ENCODE assay signal across 8 mouse cellular contexts in genomic region chr8:72919182-72919902, GRCm38 (mm10).
DNase-seq lines count a peak whose midpoint lies in the region; ATAC-seq and TF ChIP-seq lines count a peak whose summit lies in the region.
"Had no signal": no experiment of that assay in that cellular context is flagged by ENCODE, and none has a peak within 500 bp of the region (broad histone marks: within the 10 kb centered on the region; RNA-seq: fewer than 3 reads in every experiment).

No protein-coding gene starts in this region.

- DNase-seq in heart, embryonic 10.5 days (ENCODE audit: low spot score), result peak; percentile 75
- no peak for DNase-seq in heart, adult 11 months
- DNase-seq in 3T3-L1 (ENCODE audit: low read depth, low spot score), result peak; percentile 14
- DNase-seq in Patski (ENCODE audit: low read depth, low spot score), result no peak
- no peak for DNase-seq in hindbrain, embryonic 14.5 days (ENCODE audit: low spot score)
- DNase-seq in urinary bladder, adult 18-20 months (ENCODE audit: low spot score in 2 of 2), result no peak
- DNase-seq in layer of hippocampus, adult 9-10 months (ENCODE audit: low spot score), result no peak

- no peak overlapping the region for H3K4me3 ChIP-seq in heart, embryonic 10.5 days
- H3K4me3 ChIP-seq in hindbrain, embryonic 14.5 days (replicated peaks; ENCODE audit: low read length), result no peak overlapping the region
- H3K4me3 ChIP-seq: limb, embryonic 12.5 days had no signal

- no peaks in the 10 kb centered on the region for H3K27me3 ChIP-seq in heart, embryonic 10.5 days (ENCODE audit: insufficient read depth, poor library complexity, severe bottlenecking)
- H3K27me3 ChIP-seq in Patski, result no peaks in the 10 kb centered on the region
- no peaks in the 10 kb centered on the region for H3K27me3 ChIP-seq in hindbrain, embryonic 14.5 days (ENCODE audit: control insufficient read depth, insufficient read depth, low read length)
- H3K27me3 ChIP-seq: limb, embryonic 12.5 days had no signal

- no peak for TF ChIP-seq CTCF in Patski (IDR thresholded peaks at IDR 0.05)

- POLR2A ChIA-PET in Patski (lab: Charles Lee), result no interaction called here

- WGBS in heart, embryonic 10.5 days, result 66% methylated on average over 2 of the region's 2 CpGs
- 20% methylated on average over 2 of the region's 2 CpGs for WGBS in hindbrain, embryonic 14.5 days

- H3K27ac ChIP-seq in heart, embryonic 10.5 days, result peak overlapping the region; percentile 57
- H3K27ac ChIP-seq in hindbrain, embryonic 14.5 days, result peak overlapping the region; percentile 43; the same call in 1 of the 2 replicates
- H3K27ac ChIP-seq: limb, embryonic 12.5 days had no signal

- H3K36me3 ChIP-seq in heart, embryonic 10.5 days, result no peaks in the 10 kb centered on the region
- no peaks in the 10 kb centered on the region for H3K36me3 ChIP-seq in hindbrain, embryonic 14.5 days (replicated peaks; ENCODE audit: control insufficient read depth, insufficient read depth)
- H3K36me3 ChIP-seq: limb, embryonic 12.5 days had no signal

- peak; percentile 79 for ATAC-seq in Patski
- peak; percentile 83 for ATAC-seq in hindbrain, embryonic 14.5 days (ENCODE audit: low FRiP score)

- H3K9ac ChIP-seq in hindbrain, embryonic 14.5 days, result no peak overlapping the region
- H3K9ac ChIP-seq: limb, embryonic 12.5 days had no signal

- CTCF ChIA-PET in Patski (lab: Charles Lee), result interaction anchor here (1.0 to 1.1 kb wide), 2 partner anchors 13 to 14 kb away, joined by 3 read pairs; no protein-coding TSS in a partner anchor

- H3K4me2 ChIP-seq in hindbrain, embryonic 14.5 days (replicated peaks), result no peak overlapping the region
- H3K4me2 ChIP-seq: limb, embryonic 12.5 days had no signal

- in situ Hi-C loops in Patski (cut with MboI; ENCODE audit: low pct_unique_long_range_greater_than_20kb), result no loop called here

- H3K4me1 ChIP-seq in heart, embryonic 10.5 days, result peaks cover 10% of the 10 kb centered on the region
- peaks cover 12% of the 10 kb centered on the region for H3K4me1 ChIP-seq in hindbrain, embryonic 14.5 days (replicated peaks; ENCODE audit: control insufficient read depth, insufficient read depth, low read length)
- H3K4me1 ChIP-seq: limb, embryonic 12.5 days had no signal

- H3K9me3 ChIP-seq in heart, embryonic 10.5 days, result no peaks in the 10 kb centered on the region
- H3K9me3 ChIP-seq in hindbrain, embryonic 14.5 days (ENCODE audit: control insufficient read depth, low read length), result no peaks in the 10 kb centered on the region
- H3K9me3 ChIP-seq: limb, embryonic 12.5 days had no signal

Comparison
In these comparisons a context has a peak if more than half of its experiments do, and no peak if none do; other contexts are left out.
1. DNase-seq: peak in heart, embryonic 10.5 days (single experiment) and 3T3-L1 (single experiment); none in heart, adult 11 months (single experiment), Patski (single experiment), hindbrain, embryonic 14.5 days (single experiment), urinary bladder, adult 18-20 months (0 of 2) and layer of hippocampus, adult 9-10 months (single experiment).